Mouse (Mus musculus) bone marrow, adult 2 months (tissue): ENCODE results near the gene Rhot2.

Experiments
- CTCF ChIP-seq: fragments of 200-500 bp; IDR thresholded peaks from 2 replicates; pipeline ENCODE4 v1.5.1; 2011; ENCODE audit warnings: low read length, control low read depth; ENCODE audit not compliant: control insufficient read depth, insufficient read depth
- POLR2A ChIP-seq: fragments of 200-500 bp; IDR thresholded peaks from 2 replicates; pipeline ENCODE4 v1.6.1; 2011; ENCODE audit warnings: low read depth, mild to moderate bottlenecking, control low read depth, low read length, borderline replicate concordance; ENCODE audit not compliant: control insufficient read depth

DNA sequence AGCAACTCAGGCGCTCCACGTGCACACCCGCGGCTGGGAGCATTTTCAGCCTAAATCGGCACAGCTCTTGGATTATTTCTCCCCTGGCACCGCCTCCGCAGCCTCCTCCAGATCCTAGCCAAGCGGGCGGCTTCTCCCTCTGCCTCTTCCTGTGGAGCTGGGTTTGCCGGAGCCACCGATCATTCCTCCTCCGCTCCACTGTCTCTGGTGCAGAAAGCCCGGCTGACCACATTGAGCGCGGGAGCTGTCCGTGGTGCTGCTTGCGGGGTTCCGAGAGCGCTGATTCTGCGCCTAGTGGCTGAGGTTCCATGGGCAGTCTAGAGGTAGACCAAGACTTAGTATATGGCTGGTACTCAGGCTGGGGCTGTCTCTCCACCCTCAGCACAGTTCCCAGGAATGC, 31.2 kb downstream of the Rhot2 start:
- TF ChIP-seq POLR2A (no peak), CTCF (peak; percentile 46; the same call in 1 of the 2 replicates)
